Mouse (Mus musculus) ES-Bruce4 (cell line): ENCODE measurements around the gene Gtsf1. TPM values are rescaled to one million over a fixed set of nuclear protein-coding genes. Genes with fewer than 3 reads are reported as not detected.

Experiments used
- H3K27ac ChIP-seq: 2 replicates; pipeline ENCODE4 v1.5.1; 2012; ENCODE audit warnings: low read length, inconsistent platforms; ENCODE audit not compliant: insufficient read depth
- H3K27me3 ChIP-seq: 2 replicates; pipeline ENCODE4 v1.6.1; 2012; ENCODE audit warnings: mild to moderate bottlenecking, low read length, inconsistent platforms; ENCODE audit not compliant: control insufficient read depth, poor library complexity, insufficient read depth, severe bottlenecking
- H3K36me3 ChIP-seq: 2 replicates; pipeline ENCODE4 v1.6.1; 2012; ENCODE audit warnings: inconsistent platforms, mild to moderate bottlenecking, low read length, moderate library complexity; ENCODE audit not compliant: control insufficient read depth, poor library complexity, insufficient read depth, severe bottlenecking
- H3K4me1 ChIP-seq: one replicate; pipeline ENCODE4 v1.8.1; 2011; ENCODE audit warnings: low read length; ENCODE audit not compliant: control insufficient read depth, insufficient read depth
- H3K4me3 ChIP-seq: 2 replicates; pipeline ENCODE4 v1.5.1; 2011; ENCODE audit warnings: low read depth, mild to moderate bottlenecking, low read length
- H3K9ac ChIP-seq: 2 replicates; pipeline ENCODE4 v1.6.1; 2012; ENCODE audit warnings: low read depth, mild to moderate bottlenecking, inconsistent platforms; ENCODE audit not compliant: poor library complexity, severe bottlenecking
- H3K9me3 ChIP-seq: replicated peaks from 2 replicates; pipeline ENCODE4 v1.6.1; 2012; ENCODE audit warnings: mild to moderate bottlenecking, low read length, inconsistent platforms; ENCODE audit not compliant: control insufficient read depth, poor library complexity, insufficient read depth, severe bottlenecking
- CTCF ChIP-seq: IDR thresholded peaks from one replicate; pipeline ENCODE4 v1.8.1; 2011; ENCODE audit warnings: low read depth, low read length
- EP300 ChIP-seq: IDR thresholded peaks from 2 replicates; pipeline ENCODE4 v1.6.1; 2011; ENCODE audit warnings: low read depth, low read length; ENCODE audit not compliant: insufficient read depth
- POLR2A ChIP-seq: IDR thresholded peaks from one replicate; pipeline ENCODE4 v1.8.1; 2011; ENCODE audit warnings: low read length; ENCODE audit not compliant: insufficient read depth
- polyA plus RNA-seq: library from polyadenylated mRNA; stranded (reverse); fragments of >200 nt; gene quantifications from 2 replicates; pipeline ENCODE4 v1.2.4, GENCODE M21; 2011; ENCODE audit warnings: low read depth; ENCODE audit not compliant: missing spikeins, insufficient read depth, insufficient read length

Gtsf1 gene
- polyA plus RNA-seq, 1 experiment, result not detected

GRCm38 (mm10) chr15:103365471-103366375, 64.5 kb downstream of the Gtsf1 start:
- no peaks in the 10 kb centered on the region for H3K9me3 ChIP-seq

GRCm38 (mm10) chr15:103364761-103365160, 65.5 kb downstream of the Gtsf1 start:
- peaks cover 3% of the 10 kb centered on the region for H3K4me1 ChIP-seq
- no peak for TF ChIP-seq CTCF
- TF ChIP-seq POLR2A, result no peak
- no peak for TF ChIP-seq EP300
- peak overlapping the region; percentile 97 for H3K4me3 ChIP-seq
- H3K9me3 ChIP-seq, result no peaks in the 10 kb centered on the region
- H3K9ac ChIP-seq, result peak overlapping the region; percentile 97
- no peaks in the 10 kb centered on the region for H3K36me3 ChIP-seq
- peak overlapping the region; percentile 67 for H3K27ac ChIP-seq
- H3K27me3 ChIP-seq, result no peaks in the 10 kb centered on the region

More at GRCm38 (mm10) chr15:103365471-103366375, 64.5 kb downstream of the Gtsf1 start:
- Histone ChIP-seq H3K27me3 (no peaks in the 10 kb centered on the region), H3K4me3 (peak overlapping the region; percentile 97), H3K27ac (peak overlapping the region; percentile 23; the same call in 1 of the 2 replicates), H3K9ac (peak overlapping the region; percentile 97), H3K4me1 (peaks cover 6% of the 10 kb centered on the region), H3K36me3 (no peaks in the 10 kb centered on the region)
- TF ChIP-seq EP300, result 0 out of 2 replicates have a peak, but pooled peaks have one; percentile 39
- no peak for TF ChIP-seq POLR2A

- no peaks in the 10 kb centered on the region for H3K9me3 ChIP-seq
- peak overlapping the region; percentile 67 for H3K27ac ChIP-seq
- peaks cover 4% of the 10 kb centered on the region for H3K4me1 ChIP-seq
- no peak overlapping the region for H3K4me3 ChIP-seq
- no peaks in the 10 kb centered on the region for H3K27me3 ChIP-seq
- H3K9ac ChIP-seq, result no peak overlapping the region
- H3K36me3 ChIP-seq, result no peaks in the 10 kb centered on the region
- peak; percentile 80 for TF ChIP-seq EP300
- TF ChIP-seq POLR2A, result no peak
Observed at GRCm38 (mm10) chr15:103363809-103364208, 66.5 kb downstream of the Gtsf1 start.

DNA sequence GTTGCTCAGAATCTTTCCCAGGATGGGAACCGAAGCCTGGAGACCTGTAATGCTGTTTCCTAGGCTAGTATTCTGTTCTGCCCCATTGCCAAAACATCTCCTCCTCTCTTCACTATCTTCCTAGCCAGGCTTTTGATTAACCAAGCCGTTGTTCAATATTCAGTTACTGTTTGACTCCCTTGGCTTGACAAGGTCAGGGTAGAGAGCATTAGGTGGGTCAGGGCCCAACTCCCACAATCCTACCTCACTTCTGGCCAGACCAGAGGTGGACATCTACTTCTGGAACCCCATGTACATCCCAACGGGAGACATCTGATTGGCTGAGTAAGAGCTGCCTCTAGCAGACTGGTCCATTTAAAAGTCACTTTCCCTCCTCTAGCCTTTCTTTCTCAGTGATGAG, 67.3 kb downstream of the Gtsf1 start:
- no peaks in the 10 kb centered on the region for H3K27me3 ChIP-seq
- TF ChIP-seq EP300 (no peak), POLR2A (no peak), CTCF (no peak)
- H3K4me1 ChIP-seq, result peaks cover 4% of the 10 kb centered on the region
- H3K9ac ChIP-seq, result no peak overlapping the region
- no peak overlapping the region for H3K4me3 ChIP-seq
- no peak overlapping the region for H3K27ac ChIP-seq
- no peaks in the 10 kb centered on the region for H3K9me3 ChIP-seq
- no peaks in the 10 kb centered on the region for H3K36me3 ChIP-seq

- Histone ChIP-seq H3K4me3 (no peak overlapping the region), H3K27me3 (no peaks in the 10 kb centered on the region), H3K9me3 (no peaks in the 10 kb centered on the region), H3K4me1 (peaks cover 2% of the 10 kb centered on the region), H3K9ac (no peak overlapping the region), H3K27ac (no peak overlapping the region), H3K36me3 (no peaks in the 10 kb centered on the region)
- TF ChIP-seq EP300, result no peak
- no peak for TF ChIP-seq POLR2A
- no peak for TF ChIP-seq CTCF
Observed at GRCm38 (mm10) chr15:103362333-103362732, 67.9 kb downstream of the Gtsf1 start.

GRCm38 (mm10) chr15:103361269-103361668, 69.0 kb downstream of the Gtsf1 start:
- H3K4me1 ChIP-seq, result peaks cover 2% of the 10 kb centered on the region
- peaks cover 5% of the 10 kb centered on the region for H3K36me3 ChIP-seq
- no peaks in the 10 kb centered on the region for H3K27me3 ChIP-seq
- no peaks in the 10 kb centered on the region for H3K9me3 ChIP-seq
- no peak overlapping the region for H3K4me3 ChIP-seq
- TF ChIP-seq POLR2A (no peak), EP300 (no peak), CTCF (no peak)
- H3K9ac ChIP-seq, result no peak overlapping the region
- no peak overlapping the region for H3K27ac ChIP-seq
